Mouse (Mus musculus) small intestine, adult 2 months (tissue): ENCODE results near the gene Gabbr2. TPM values are rescaled to one million over a fixed set of nuclear protein-coding genes. Genes with fewer than 3 reads are reported as not detected.

ENCODE experiments used
- H3K27ac ChIP-seq: fragments of 200-500 bp; 2 replicates; pipeline ENCODE4 v1.5.1; 2012; ENCODE audit warnings: low read depth, low read length, control low read depth, inconsistent platforms; ENCODE audit not compliant: insufficient read depth
- H3K27me3 ChIP-seq: fragments of 200-500 bp; 2 replicates; pipeline ENCODE4 v1.6.1; 2012; ENCODE audit warnings: mild to moderate bottlenecking, moderate library complexity, low read length, inconsistent platforms; ENCODE audit not compliant: control insufficient read depth, insufficient read depth
- H3K36me3 ChIP-seq: fragments of 200-500 bp; 2 replicates; pipeline ENCODE4 v1.6.1; 2012; ENCODE audit warnings: mild to moderate bottlenecking, low read length, control low read depth, inconsistent platforms; ENCODE audit not compliant: control insufficient read depth, insufficient read depth
- H3K4me1 ChIP-seq: fragments of 200-500 bp; 2 replicates; pipeline ENCODE4 v1.6.1; 2012; ENCODE audit warnings: low read length, inconsistent platforms, mixed read lengths; ENCODE audit not compliant: control insufficient read depth, insufficient read depth, insufficient read length
- H3K4me3 ChIP-seq: fragments of 200-500 bp; 2 replicates; pipeline ENCODE4 v1.5.1; 2012; ENCODE audit warnings: low read depth, mild to moderate bottlenecking, control low read depth, inconsistent platforms, low read length, moderate library complexity
- CTCF ChIP-seq: fragments of 200-500 bp; IDR thresholded peaks from 2 replicates; pipeline ENCODE4 v1.5.1; 2012; ENCODE audit warnings: low read depth, mild to moderate bottlenecking, control low read depth, inconsistent platforms, low read length, moderate library complexity, mixed read lengths; ENCODE audit not compliant: insufficient replicate concordance, insufficient read length; ENCODE audit errors: extremely low read depth
- POLR2A ChIP-seq: fragments of 200-500 bp; IDR thresholded peaks from 2 replicates; pipeline ENCODE4 v1.6.1; 2012; ENCODE audit warnings: low read depth, mild to moderate bottlenecking, control low read depth, inconsistent platforms, low read length, moderate library complexity
- WGBS: fragments of 180-500 bp; shearing (Covaris S2); methylation state at CpG from one replicate; pipeline ENCODE4 v1.1.7; 2018; 5-methylcytosine and 5-hydroxymethylcytosine counted together
- polyA plus RNA-seq: library from polyadenylated mRNA; depleted of rRNA; stranded (reverse); fragments of >200 nt; gene quantifications from 2 replicates; pipeline ENCODE4 v1.2.3, GENCODE M21; 2012

Gabbr2 gene
- polyA plus RNA-seq, 1 experiment, result 0.74 TPM

DNA sequence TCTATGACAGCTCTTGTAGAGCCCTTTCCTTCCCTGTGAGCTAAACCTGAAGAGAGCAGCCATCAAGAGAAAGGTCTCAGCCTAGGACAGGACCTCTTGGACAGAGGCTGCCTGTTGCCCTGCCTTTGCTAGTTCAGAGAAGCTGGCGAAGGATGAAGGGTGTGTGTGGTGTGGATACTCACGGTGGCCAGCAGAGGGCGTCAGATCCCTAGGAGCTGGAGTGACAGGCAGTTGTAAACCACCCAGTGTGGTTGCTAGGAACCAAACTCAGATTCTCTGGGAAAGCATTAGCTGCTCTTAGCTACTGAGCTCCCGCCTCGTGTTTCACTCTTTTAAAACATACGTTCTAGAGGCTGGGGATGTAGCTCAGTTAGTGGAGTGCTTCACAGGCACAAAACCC lies 210.6 kb downstream of the Gabbr2 start:
- 68% methylated on average over 6 of the region's 6 CpGs for WGBS
- no peaks in the 10 kb centered on the region for H3K27me3 ChIP-seq
- TF ChIP-seq POLR2A (no peak), CTCF (peak; percentile 32; the same call in 1 of the 2 replicates)
- no peak overlapping the region for H3K4me3 ChIP-seq
- no peaks in the 10 kb centered on the region for H3K36me3 ChIP-seq
- H3K27ac ChIP-seq, result no peak overlapping the region
- H3K4me1 ChIP-seq, result no peaks in the 10 kb centered on the region

DNA sequence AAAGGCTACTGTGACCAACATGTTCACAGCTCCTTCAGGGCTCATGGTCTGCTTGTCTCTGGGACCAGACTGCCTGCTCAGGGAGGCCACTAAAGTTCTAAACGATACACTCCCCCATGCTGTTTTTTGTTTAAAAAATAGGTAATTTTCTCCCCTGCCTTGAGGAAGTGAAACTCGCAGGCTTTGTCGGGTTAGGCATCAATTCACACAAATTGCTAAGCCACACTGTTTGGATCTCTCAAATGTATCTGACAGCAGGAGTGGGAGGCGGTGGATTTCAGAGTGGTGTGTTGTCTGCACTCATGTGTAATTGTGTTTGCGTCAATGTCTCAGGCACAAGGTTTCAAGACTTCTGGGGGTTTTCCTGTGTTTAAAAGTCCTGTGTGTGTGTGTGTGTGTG lies 215.7 kb downstream of the Gabbr2 start:
- Histone ChIP-seq H3K27ac (no peak overlapping the region), H3K27me3 (no peaks in the 10 kb centered on the region), H3K4me3 (no peak overlapping the region), H3K4me1 (no peaks in the 10 kb centered on the region), H3K36me3 (no peaks in the 10 kb centered on the region)
- whole genome bisulfite sequencing, result 72% methylated on average over 5 of the region's 5 CpGs
- TF ChIP-seq CTCF, result no peak
- no peak for TF ChIP-seq POLR2A

DNA sequence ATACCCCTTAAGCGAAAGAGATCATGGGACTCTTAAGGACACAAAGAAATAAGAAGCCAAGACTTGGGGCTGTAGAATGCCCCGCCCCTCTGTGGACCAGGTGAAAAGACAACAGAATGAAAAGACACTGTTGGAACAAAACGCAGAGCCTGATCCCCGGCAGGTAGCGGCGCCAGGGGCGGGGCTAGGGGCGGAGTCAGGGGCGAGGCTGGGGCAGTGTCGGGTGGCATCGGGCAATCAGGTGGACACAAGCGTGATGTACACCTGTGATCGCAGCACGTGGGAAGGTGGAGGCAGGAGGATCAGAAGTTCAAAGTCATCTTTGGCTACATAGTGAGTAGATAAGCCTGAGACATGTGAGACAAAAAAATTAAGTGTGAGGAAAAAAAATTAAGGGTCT lies 217.0 kb downstream of the Gabbr2 start:
- no peaks in the 10 kb centered on the region for H3K36me3 ChIP-seq
- 14% methylated on average over 14 of the region's 14 CpGs for WGBS
- TF ChIP-seq CTCF (no peak), POLR2A (no peak)
- H3K4me3 ChIP-seq, result no peak overlapping the region
- H3K4me1 ChIP-seq, result no peaks in the 10 kb centered on the region
- H3K27me3 ChIP-seq, result no peaks in the 10 kb centered on the region
- no peak overlapping the region for H3K27ac ChIP-seq

DNA sequence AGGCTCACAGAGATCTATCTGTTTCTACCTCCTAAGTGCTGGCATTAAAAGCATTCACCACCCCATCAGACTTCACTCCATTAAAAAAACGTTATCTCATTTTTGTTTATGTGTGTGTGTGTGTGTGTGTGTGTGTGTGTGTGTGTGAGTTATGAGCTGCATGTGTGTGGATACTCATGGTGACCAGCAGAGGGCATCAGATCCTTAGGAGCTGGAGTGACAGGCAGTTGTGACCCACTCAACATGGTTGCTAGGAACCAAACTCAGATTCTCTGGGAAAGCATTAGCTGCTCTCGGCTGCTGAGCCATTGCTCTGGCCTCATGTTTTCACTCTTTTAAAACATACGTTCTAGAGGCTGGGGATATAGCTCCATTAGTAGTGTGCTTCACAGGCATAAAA lies 218.4 kb downstream of the Gabbr2 start:
- TF ChIP-seq CTCF, result no peak
- no peak for TF ChIP-seq POLR2A
- H3K4me1 ChIP-seq, result no peaks in the 10 kb centered on the region
- H3K36me3 ChIP-seq, result no peaks in the 10 kb centered on the region
- WGBS, result 81% methylated on average over 3 of the region's 3 CpGs
- H3K4me3 ChIP-seq, result no peak overlapping the region
- no peak overlapping the region for H3K27ac ChIP-seq
- no peaks in the 10 kb centered on the region for H3K27me3 ChIP-seq

DNA sequence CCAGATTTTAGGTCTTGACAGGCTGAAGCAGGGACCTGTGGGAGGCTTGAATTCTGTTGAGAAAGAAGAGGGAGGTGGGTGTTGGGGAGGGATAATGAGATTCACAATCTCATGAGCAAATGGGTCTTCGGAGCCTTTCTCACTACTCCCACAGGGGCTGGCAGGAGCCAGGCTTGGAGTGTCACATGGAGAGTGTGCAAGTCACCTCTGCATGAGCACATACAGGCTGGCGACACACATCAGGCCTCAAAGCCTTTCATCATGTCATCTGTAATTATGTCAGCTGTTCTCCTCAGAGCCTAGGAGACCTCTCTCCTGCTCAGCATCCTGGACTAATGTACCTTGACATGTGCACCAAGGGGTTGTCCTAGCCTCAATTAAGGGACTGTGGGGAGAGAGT lies 219.1 kb downstream of the Gabbr2 start:
- H3K4me3 ChIP-seq, result no peak overlapping the region
- WGBS, result 98% methylated on average over 2 of the region's 2 CpGs
- TF ChIP-seq CTCF (no peak), POLR2A (no peak)
- H3K27me3 ChIP-seq, result no peaks in the 10 kb centered on the region
- no peak overlapping the region for H3K27ac ChIP-seq
- H3K36me3 ChIP-seq, result no peaks in the 10 kb centered on the region
- H3K4me1 ChIP-seq, result no peaks in the 10 kb centered on the region

DNA sequence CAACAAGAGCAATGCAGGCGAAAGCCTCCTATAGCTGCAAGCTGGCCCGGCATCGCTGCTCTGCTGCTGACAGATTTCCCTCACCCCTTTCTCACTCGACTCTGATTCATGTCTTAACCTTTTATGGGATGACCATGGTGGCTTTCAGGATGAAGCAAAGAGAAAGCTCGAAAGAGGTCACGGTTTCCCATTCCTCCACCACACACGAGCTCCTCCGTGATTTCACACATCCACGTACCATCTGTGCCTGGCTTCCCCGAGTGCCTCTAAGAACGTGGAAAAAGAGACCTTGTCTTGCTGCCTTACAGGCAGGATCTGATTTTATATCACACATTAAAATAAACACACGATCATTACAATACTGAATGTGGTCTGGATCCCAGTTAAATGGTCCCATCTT lies 220.6 kb downstream of the Gabbr2 start:
- no peaks in the 10 kb centered on the region for H3K4me1 ChIP-seq

DNA sequence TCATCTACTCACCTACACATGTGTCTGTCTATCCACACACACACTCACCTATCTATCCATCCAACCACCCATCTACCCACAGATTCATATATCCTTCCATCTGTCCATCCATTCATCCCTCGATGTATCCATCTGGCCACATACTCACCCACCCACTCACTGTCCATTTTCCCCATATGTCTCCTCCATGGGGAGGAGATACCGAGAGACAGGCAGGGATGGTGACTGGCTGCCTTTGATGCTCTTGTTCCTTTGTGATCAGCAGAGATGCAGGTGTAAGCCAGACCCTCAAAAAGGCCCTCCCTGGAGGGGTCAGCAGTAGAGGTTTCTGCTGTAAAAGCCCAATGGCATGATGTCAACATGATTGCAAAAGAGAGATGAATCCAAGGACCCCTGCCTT lies 221.0 kb downstream of the Gabbr2 start:
- Histone ChIP-seq H3K4me1 (no peaks in the 10 kb centered on the region), H3K27me3 (no peaks in the 10 kb centered on the region), H3K4me3 (no peak overlapping the region), H3K27ac (no peak overlapping the region), H3K36me3 (no peaks in the 10 kb centered on the region)
- WGBS, result 67% methylated on average over 2 of the region's 2 CpGs
- no peak for TF ChIP-seq CTCF
- no peak for TF ChIP-seq POLR2A

More for the DNA sequence above, 220.6 kb downstream of the Gabbr2 start:
- no peaks in the 10 kb centered on the region for H3K27me3 ChIP-seq
- no peaks in the 10 kb centered on the region for H3K36me3 ChIP-seq
- no peak for TF ChIP-seq POLR2A
- no peak overlapping the region for H3K27ac ChIP-seq
- 84% methylated on average over 12 of the region's 12 CpGs for WGBS
- H3K4me3 ChIP-seq, result no peak overlapping the region

DNA sequence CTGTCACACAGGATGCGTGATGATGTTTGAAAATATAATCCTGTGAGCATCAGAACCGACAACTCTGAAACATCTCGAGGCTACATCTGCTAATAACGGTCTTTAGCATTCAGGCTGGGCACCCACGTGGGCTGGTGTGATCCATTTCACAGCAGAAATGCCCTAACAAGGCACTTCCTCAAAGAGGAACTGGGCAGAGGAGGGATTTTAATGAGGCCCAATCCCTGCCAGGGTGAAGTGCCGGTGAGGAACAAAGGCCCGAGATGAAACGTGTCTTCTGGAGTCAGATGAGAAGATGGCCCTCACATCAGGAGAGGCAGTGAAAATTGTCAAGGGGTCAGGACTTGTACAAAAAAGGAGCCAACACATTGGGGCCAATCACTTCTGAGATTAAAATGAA lies 221.6 kb downstream of the Gabbr2 start:
- Histone ChIP-seq H3K27ac (no peak overlapping the region), H3K4me3 (no peak overlapping the region), H3K36me3 (no peaks in the 10 kb centered on the region), H3K27me3 (no peaks in the 10 kb centered on the region), H3K4me1 (no peaks in the 10 kb centered on the region)
- WGBS, result 72% methylated on average over 8 of the region's 8 CpGs
- TF ChIP-seq CTCF, result no peak
